Mouse (Mus musculus) bone marrow macrophage, adult 2 months (primary cell): ENCODE measurements around the gene Sele. TPM values are rescaled to one million over a fixed set of nuclear protein-coding genes. Genes with fewer than 3 reads are reported as not detected.

ENCODE experiments used
- H3K27ac ChIP-seq: 2 replicates; pipeline ENCODE4 v1.5.1; 2012; ENCODE audit warnings: low read depth, low read length; ENCODE audit not compliant: insufficient read depth
- H3K4me1 ChIP-seq: 2 replicates; pipeline ENCODE4 v1.6.1; 2012; ENCODE audit warnings: low read length; ENCODE audit not compliant: control insufficient read depth, insufficient read depth
- H3K4me3 ChIP-seq: 2 replicates; pipeline ENCODE4 v1.5.1; 2012; ENCODE audit warnings: mild to moderate bottlenecking, low read length, moderate library complexity; ENCODE audit not compliant: insufficient read depth
- CTCF ChIP-seq: IDR thresholded peaks from 2 replicates; pipeline ENCODE4 v1.5.1; 2012; ENCODE audit warnings: low read depth, mild to moderate bottlenecking, low read length, moderate library complexity
- POLR2A ChIP-seq: IDR thresholded peaks from 2 replicates; pipeline ENCODE4 v1.6.1; 2012; ENCODE audit warnings: mild to moderate bottlenecking, low read depth, low read length, borderline replicate concordance
- polyA plus RNA-seq: library from polyadenylated mRNA; stranded (reverse); fragments of >200 nt; gene quantifications from 2 replicates; pipeline ENCODE4 v1.2.4, GENCODE M21; 2012; ENCODE audit not compliant: missing spikeins, insufficient read depth, insufficient read length

The Sele gene
- polyA plus RNA-seq, 1 experiment: not detected

DNA sequence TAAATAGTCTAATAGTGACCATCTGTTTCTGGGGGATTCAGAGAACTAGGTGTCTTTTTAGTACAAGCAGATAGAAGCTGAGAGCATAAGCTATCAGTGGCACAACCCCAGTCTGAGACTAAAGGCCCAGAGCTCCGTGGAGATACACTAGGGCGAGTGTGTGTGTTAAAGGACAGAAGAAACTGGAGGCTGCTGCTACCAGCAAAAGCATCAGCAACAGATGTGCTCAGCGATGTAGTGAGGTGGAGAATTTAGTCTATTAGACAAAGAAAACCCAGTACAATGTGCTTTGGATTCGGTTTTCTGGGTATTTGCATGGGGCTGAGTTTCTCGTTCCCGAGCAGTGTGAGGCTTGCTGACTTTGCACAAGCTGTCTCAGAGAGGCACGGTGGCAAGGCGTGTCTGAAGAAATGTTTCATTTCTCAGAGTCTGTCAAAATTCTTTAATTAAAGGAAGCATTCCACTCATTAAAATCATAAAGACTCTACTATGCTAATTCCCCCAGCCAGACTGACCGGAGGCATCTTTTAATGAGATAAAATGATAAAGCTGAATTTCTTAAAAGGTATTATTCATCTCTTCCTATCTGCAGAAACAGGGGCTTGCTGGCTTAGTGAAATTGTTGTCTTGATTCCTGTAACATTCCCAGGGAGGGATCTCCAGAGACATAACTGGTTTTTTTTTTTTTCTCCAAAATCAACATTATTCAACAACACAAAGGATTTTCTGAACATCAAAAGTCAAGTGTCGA is 7.5 kb upstream of the Sele start:
- Histone ChIP-seq H3K27ac (no peak overlapping the region), H3K4me3 (no peak overlapping the region), H3K4me1 (no peaks in the 10 kb centered on the region)
- no peak for TF ChIP-seq CTCF
- no peak for TF ChIP-seq POLR2A

DNA sequence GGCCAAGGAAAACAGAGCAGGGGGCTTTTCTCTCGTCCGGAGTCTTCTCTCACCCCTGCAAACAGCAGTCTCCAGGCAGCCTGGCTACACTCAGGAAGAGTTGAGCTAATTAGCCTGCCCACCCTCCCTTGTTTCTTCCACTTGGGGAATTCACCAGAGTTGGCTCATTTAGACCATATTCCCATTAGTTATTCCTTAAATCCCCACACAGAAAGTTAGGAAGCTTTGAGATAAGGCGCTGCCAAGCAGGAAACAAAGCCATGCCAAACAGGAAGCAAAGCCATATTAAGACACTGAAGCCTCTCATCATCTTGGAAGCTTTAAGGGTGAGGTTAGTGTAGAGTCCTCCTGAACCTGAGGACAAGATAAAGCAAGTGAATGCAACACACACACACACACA is 4.5 kb upstream of the Sele start:
- Histone ChIP-seq H3K4me3 (no peak overlapping the region), H3K27ac (no peak overlapping the region), H3K4me1 (no peaks in the 10 kb centered on the region)
- TF ChIP-seq CTCF (no peak), POLR2A (no peak)

DNA sequence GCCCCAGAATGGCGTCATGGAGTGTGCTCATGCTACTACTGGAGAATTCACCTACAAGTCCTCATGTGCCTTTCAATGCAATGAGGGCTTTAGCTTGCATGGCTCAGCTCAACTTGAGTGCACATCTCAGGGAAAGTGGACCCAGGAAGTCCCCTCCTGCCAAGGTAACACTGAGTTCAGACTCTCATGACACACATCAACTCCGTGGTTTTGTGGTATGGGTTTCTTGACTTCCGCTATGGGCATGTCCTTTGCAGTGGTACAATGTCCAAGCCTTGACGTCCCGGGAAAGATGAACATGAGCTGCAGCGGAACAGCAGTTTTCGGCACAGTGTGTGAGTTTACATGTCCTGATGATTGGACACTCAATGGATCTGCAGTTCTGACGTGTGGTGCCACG is 5.5 kb downstream of the Sele start:
- TF ChIP-seq CTCF (no peak), POLR2A (no peak)
- Histone ChIP-seq H3K4me1 (no peaks in the 10 kb centered on the region), H3K27ac (no peak overlapping the region)

DNA sequence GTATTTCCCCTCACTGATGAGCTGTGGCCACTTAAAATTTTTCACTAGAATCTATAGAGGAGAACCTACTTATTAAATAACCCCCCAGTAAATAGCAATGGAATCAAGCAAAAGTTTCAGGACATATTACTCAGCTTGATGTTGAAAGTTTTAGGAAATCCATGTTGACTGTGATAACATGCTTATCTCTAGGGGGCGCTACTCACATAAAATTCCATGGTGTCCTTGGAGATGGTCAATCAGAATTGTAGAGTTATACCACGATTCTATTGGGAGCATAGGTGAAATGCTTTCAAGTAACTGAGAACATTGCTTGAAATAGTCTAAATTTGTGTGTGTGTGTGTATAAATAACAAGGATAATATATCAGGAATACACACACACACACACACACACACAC is 6.8 kb downstream of the Sele start:
- TF ChIP-seq CTCF: no peak
- no peak for TF ChIP-seq POLR2A
- Histone ChIP-seq H3K4me3 (no peak overlapping the region), H3K4me1 (no peaks in the 10 kb centered on the region), H3K27ac (no peak overlapping the region)

More for the DNA sequence above, 5.5 kb downstream of the Sele start:
- no peak overlapping the region for H3K4me3 ChIP-seq

DNA sequence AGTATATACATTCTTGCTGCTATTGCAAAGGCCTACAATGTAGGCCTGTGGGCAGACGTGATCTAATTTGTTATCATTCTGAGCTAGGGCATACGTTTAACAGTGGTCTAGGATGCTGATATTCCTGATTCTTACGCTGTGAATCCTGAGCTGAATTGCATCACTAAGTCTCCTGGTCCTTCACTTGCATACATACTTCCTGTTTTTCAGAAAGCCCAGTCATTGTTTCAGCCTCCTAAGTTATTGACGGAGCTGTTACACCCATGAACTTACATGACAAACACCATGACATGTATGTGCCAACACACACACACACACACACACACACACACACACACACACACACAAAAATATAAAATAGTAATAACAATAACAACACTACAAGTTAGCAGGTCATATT is 12.0 kb downstream of the Sele start:
- Histone ChIP-seq H3K4me3 (no peak overlapping the region), H3K27ac (no peak overlapping the region), H3K4me1 (no peaks in the 10 kb centered on the region)
- no peak for TF ChIP-seq POLR2A
- TF ChIP-seq CTCF: no peak

DNA sequence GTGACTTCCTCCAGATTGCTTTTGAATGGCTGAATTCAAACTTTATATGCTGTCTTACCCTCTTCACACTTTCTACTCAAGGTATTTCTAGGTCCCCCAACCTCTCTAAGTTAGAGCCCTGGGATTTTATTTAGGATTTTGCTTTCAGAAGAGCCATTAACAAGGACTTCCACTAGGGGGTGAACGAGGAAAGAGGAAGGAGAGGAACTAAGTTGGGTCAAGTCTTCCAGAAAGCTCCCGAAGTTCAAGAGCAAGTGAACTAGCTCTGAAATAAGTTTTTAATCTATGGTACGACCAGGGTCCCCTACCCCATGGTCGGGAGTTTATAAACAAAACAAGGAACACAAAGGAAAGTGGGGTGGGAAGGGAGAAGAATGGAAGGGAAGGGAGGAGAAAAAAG is 13.2 kb downstream of the Sele start:
- no peaks in the 10 kb centered on the region for H3K4me1 ChIP-seq
- H3K4me3 ChIP-seq: no peak overlapping the region
- H3K27ac ChIP-seq: no peak overlapping the region
- TF ChIP-seq POLR2A (no peak), CTCF (no peak)

DNA sequence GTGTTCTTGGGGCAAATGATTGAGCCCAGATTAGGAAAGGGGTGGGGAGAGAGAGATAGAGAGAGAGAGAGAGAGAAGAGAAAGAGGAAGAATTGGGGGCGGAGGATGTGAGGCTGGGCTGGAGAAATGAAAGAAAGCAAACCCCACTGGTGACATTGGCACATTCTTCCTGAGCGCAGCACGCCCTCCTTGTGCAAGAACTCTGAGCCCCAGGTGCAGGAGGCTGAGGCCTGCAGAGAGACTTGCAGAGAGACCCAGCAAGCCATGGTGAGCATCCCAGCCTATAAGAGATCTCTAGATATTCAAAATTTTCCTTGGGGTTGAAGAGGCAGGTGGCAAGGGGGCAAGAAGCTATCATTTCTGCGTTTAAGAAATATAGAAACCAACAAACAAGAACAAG is 13.9 kb downstream of the Sele start, which contains the start of gene Sell:
Sell (plus strand) TSS at position 58 of the 400 bp plus-strand sequence.
- H3K27ac ChIP-seq: no peak within 1 kb of the TSS
- H3K4me3 ChIP-seq: no peak within 1 kb of the TSS
- no peaks in the 10 kb centered on the region; the same call in 1 of the 2 replicates for H3K4me1 ChIP-seq
- TF ChIP-seq POLR2A (no peak), CTCF (no peak)

DNA sequence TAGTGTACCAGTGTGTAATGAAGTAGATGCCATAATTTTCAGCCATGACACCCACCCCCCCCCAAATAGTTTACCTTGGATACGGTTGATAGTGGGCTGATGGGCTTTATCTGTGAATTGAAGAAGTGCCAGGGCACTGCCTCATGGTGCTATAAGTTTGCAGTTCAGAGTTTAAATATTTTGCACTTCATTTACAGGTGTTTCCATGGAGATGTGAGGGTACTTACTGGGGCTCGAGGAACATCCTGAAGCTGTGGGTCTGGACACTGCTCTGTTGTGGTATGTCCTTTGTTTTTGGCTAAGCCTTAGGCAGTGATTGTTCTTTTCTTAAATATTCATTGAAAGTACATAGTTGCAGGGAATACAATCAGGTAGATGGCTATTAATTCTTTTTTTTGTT is 14.8 kb downstream of the Sele start:
- H3K4me1 ChIP-seq: no peaks in the 10 kb centered on the region; the same call in 1 of the 2 replicates
- H3K27ac ChIP-seq: no peak overlapping the region
- TF ChIP-seq CTCF: no peak
- TF ChIP-seq POLR2A: no peak
- no peak overlapping the region for H3K4me3 ChIP-seq

DNA sequence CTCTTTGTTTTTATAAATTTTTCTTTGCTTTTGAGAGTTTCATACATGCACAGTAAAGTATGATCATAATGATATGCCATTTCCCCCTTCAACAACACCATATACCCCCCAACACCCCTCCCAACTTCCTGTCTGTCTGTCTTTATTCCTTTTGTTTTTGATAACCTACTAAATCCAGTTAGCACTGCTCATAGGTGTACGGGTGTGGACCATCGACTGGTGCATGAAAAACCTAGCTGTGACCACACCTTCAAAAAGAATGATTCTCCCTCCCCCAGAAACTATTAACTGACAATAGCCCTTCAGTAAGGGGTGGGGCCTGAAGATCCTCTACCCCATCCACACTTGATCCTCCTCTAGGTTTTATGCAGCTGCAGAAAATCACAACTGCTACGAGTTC is 15.7 kb downstream of the Sele start:
- Histone ChIP-seq H3K4me3 (no peak overlapping the region), H3K4me1 (no peaks in the 10 kb centered on the region; the same call in 1 of the 2 replicates), H3K27ac (no peak overlapping the region)
- TF ChIP-seq CTCF: no peak
- TF ChIP-seq POLR2A: no peak

DNA sequence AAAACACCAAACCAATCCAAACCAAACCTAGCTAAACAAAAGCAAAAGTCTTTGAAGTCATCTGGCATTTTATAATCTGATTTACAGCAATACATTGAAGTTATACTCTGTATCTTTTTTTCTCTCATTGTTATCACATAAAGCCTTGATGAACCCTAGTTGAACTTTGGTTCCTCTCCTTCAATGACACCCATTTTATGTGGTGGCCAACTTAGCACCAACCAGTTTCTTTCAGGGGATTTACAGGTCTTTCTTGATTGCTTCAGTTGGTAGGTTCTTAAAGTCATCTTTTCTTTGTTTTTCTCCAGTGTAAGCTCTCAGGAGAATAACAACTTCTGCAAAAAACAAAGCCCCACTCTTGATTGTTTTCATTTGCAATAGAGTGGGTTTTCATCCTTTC is 21.2 kb downstream of the Sele start:
- H3K4me3 ChIP-seq: no peak overlapping the region
- no peak overlapping the region for H3K27ac ChIP-seq
- H3K4me1 ChIP-seq: no peaks in the 10 kb centered on the region; the same call in 1 of the 2 replicates
- no peak for TF ChIP-seq POLR2A
- no peak for TF ChIP-seq CTCF
